Mouse (Mus musculus): ENCODE data around the gene Ncoa4.

DNA sequence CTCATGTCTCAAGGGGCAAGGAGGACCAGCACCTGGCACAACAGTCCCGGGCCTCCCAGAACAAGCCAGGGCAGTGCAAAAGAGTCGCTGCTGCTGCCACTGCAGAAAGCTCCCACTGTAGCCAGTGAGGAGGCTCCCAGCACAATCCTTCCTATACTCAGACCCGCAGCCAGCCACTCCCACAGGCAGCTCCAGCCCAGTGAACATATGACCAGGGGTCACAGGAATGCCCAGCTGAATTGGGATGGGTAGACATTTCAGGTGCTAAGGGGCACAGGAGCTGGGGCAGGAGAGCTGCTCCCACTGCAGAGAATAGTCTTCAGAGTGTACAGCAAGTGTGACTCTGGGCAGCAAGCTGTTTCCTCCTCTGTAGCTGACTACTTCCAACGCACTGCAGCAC is 14.3 kb upstream of the Ncoa4 start:
- no peak for TF ChIP-seq CTCF (IDR thresholded peaks at IDR 0.05; ENCODE audit: extremely low read depth, insufficient read length, insufficient replicate concordance, low read depth, low read length)
- TF ChIP-seq POLR2A (IDR thresholded peaks at IDR 0.05; ENCODE audit: low read depth, low read length): no peak

Measured in small intestine, adult 2 months (tissue).